Mouse (Mus musculus) 3134 (cell line): ENCODE measurements at regions not wholly inside any gene's neighbourhood (a gene's known extent, or its start where the extent isn't known, plus 50 kb on each side); places are given as distances from the start of the nearest gene placed in this dataset.

Experiments
- DNase-seq: peaks from one replicate; pipeline ENCODE4 v3.0.0-alpha.2; 2011; ENCODE audit warnings: low spot score; ENCODE audit not compliant: insufficient read length; ENCODE audit errors: extremely low read depth

- no peak for DNase-seq
Observed at GRCm38 (mm10) chr2:135582341-135582740, 76.5 kb upstream of the Plcb4 start.

GRCm38 (mm10) chr2:135606306-135606705 is 52.5 kb upstream of the Plcb4 start:
- DNase-seq, result no peak
